Mouse (Mus musculus) stomach, embryonic 15.5 days (tissue): ENCODE measurements at regions not wholly inside any gene's neighbourhood (a gene's known extent, or its start where the extent isn't known, plus 50 kb on each side); places are given as distances from the start of the nearest gene placed in this dataset.

Source experiments
- ATAC-seq: fragments of 200-750 bp; cut with Nextera tagmentation; 2 replicates; pipeline ENCODE4 v1.8.0; 2017; ENCODE audit warnings: low read depth, moderate number of reproducible peaks, moderate TSS enrichment; ENCODE audit not compliant: insufficient read depth, low FRiP score
- H3K27ac ChIP-seq: fragments of 300-500 bp; sonication (generic); 2 replicates; pipeline ENCODE4 v1.5.1; 2015; ENCODE audit warnings: mild to moderate bottlenecking, inconsistent platforms
- H3K27me3 ChIP-seq: fragments of 300-500 bp; sonication (generic); replicated peaks from 2 replicates; pipeline ENCODE4 v1.6.1; 2015; ENCODE audit warnings: inconsistent platforms
- H3K36me3 ChIP-seq: fragments of 300-500 bp; sonication (generic); 2 replicates; pipeline ENCODE4 v1.6.1; 2015; ENCODE audit warnings: inconsistent platforms
- H3K4me1 ChIP-seq: fragments of 300-500 bp; sonication (generic); 2 replicates; pipeline ENCODE4 v1.6.1; 2015; ENCODE audit warnings: inconsistent platforms
- H3K4me2 ChIP-seq: fragments of 300-500 bp; sonication (generic); 2 replicates; pipeline ENCODE4 v1.6.1; 2015; ENCODE audit warnings: mild to moderate bottlenecking, inconsistent platforms
- H3K4me3 ChIP-seq: fragments of 300-500 bp; sonication (generic); replicated peaks from 2 replicates; pipeline ENCODE4 v1.5.1; 2015; ENCODE audit warnings: inconsistent platforms
- H3K9ac ChIP-seq: fragments of 300-500 bp; sonication (generic); 2 replicates; pipeline ENCODE4 v1.6.1; 2015; ENCODE audit warnings: inconsistent platforms
- H3K9me3 ChIP-seq: fragments of 300-500 bp; sonication (generic); 2 replicates; pipeline ENCODE4 v1.6.1; 2016; ENCODE audit warnings: inconsistent platforms
- WGBS: fragments of 180-500 bp; shearing (Covaris S2); methylation state at CpG from one replicate; pipeline ENCODE4 v1.1.7; 2015; 5-methylcytosine and 5-hydroxymethylcytosine counted together

- WGBS, result 82% methylated on average over 12 of the region's 12 CpGs
- H3K4me3 ChIP-seq, result no peak overlapping the region
- no peaks in the 10 kb centered on the region for H3K27me3 ChIP-seq
- H3K4me1 ChIP-seq, result no peaks in the 10 kb centered on the region
- ATAC-seq, result no peak
- no peaks in the 10 kb centered on the region for H3K9me3 ChIP-seq
- no peak overlapping the region for H3K9ac ChIP-seq
- no peaks in the 10 kb centered on the region for H3K36me3 ChIP-seq
- no peak overlapping the region for H3K4me2 ChIP-seq
- no peak overlapping the region for H3K27ac ChIP-seq
These were observed 560.0 kb upstream of the Pdzrn3 start for GRCm38 (mm10) chr6:101937467-101938392.

- Histone ChIP-seq H3K27me3 (no peaks in the 10 kb centered on the region), H3K27ac (no peak overlapping the region), H3K4me2 (no peak overlapping the region), H3K4me3 (no peak overlapping the region), H3K9me3 (no peaks in the 10 kb centered on the region), H3K36me3 (no peaks in the 10 kb centered on the region), H3K4me1 (no peaks in the 10 kb centered on the region), H3K9ac (no peak overlapping the region)
- 90% methylated on average over 5 of the region's 5 CpGs for WGBS
- no peak for ATAC-seq
These were observed 554.1 kb upstream of the Pdzrn3 start for GRCm38 (mm10) chr6:101931768-101932167.

- no peaks in the 10 kb centered on the region for H3K9me3 ChIP-seq
- H3K36me3 ChIP-seq, result no peaks in the 10 kb centered on the region
- no peak overlapping the region for H3K4me2 ChIP-seq
- no peaks in the 10 kb centered on the region for H3K4me1 ChIP-seq
- WGBS, result 74% methylated on average over 4 of the region's 4 CpGs
- H3K27me3 ChIP-seq, result no peaks in the 10 kb centered on the region
- no peak for ATAC-seq
- H3K9ac ChIP-seq, result no peak overlapping the region
- no peak overlapping the region for H3K27ac ChIP-seq
- no peak overlapping the region for H3K4me3 ChIP-seq
These were observed 544.0 kb upstream of the Pdzrn3 start for GRCm38 (mm10) chr6:101921686-101922085.

GRCm38 (mm10) chr6:101921186-101921585 is 543.5 kb upstream of the Pdzrn3 start:
- no peaks in the 10 kb centered on the region for H3K36me3 ChIP-seq
- no peak for ATAC-seq
- H3K4me2 ChIP-seq, result no peak overlapping the region
- H3K27me3 ChIP-seq, result no peaks in the 10 kb centered on the region
- H3K4me3 ChIP-seq, result no peak overlapping the region
- H3K9ac ChIP-seq, result no peak overlapping the region
- no peaks in the 10 kb centered on the region for H3K4me1 ChIP-seq
- no peaks in the 10 kb centered on the region for H3K9me3 ChIP-seq
- H3K27ac ChIP-seq, result no peak overlapping the region

- no peaks in the 10 kb centered on the region for H3K27me3 ChIP-seq
- H3K27ac ChIP-seq, result no peak overlapping the region
- no peak for ATAC-seq
- H3K36me3 ChIP-seq, result no peaks in the 10 kb centered on the region
- no peak overlapping the region for H3K9ac ChIP-seq
- H3K4me2 ChIP-seq, result no peak overlapping the region
- H3K4me1 ChIP-seq, result no peaks in the 10 kb centered on the region
- no peak overlapping the region for H3K4me3 ChIP-seq
- no peaks in the 10 kb centered on the region for H3K9me3 ChIP-seq
These were observed 541.2 kb upstream of the Pdzrn3 start for GRCm38 (mm10) chr6:101918914-101919313.

- H3K4me3 ChIP-seq, result no peak overlapping the region
- 83% methylated on average over 2 of the region's 2 CpGs for WGBS
- H3K4me1 ChIP-seq, result no peaks in the 10 kb centered on the region
- H3K36me3 ChIP-seq, result no peaks in the 10 kb centered on the region
- H3K27ac ChIP-seq, result no peak overlapping the region
- no peak overlapping the region for H3K4me2 ChIP-seq
- no peaks in the 10 kb centered on the region for H3K27me3 ChIP-seq
- ATAC-seq, result no peak
- no peaks in the 10 kb centered on the region for H3K9me3 ChIP-seq
- no peak overlapping the region for H3K9ac ChIP-seq
These were observed 527.3 kb upstream of the Pdzrn3 start for GRCm38 (mm10) chr6:101905029-101905342.

GRCm38 (mm10) chr6:101904234-101905028 is 526.7 kb upstream of the Pdzrn3 start:
- Histone ChIP-seq H3K27me3 (no peaks in the 10 kb centered on the region), H3K9me3 (no peaks in the 10 kb centered on the region), H3K4me2 (no peak overlapping the region), H3K36me3 (no peaks in the 10 kb centered on the region), H3K4me1 (no peaks in the 10 kb centered on the region), H3K4me3 (no peak overlapping the region), H3K27ac (no peak overlapping the region), H3K9ac (no peak overlapping the region)
- WGBS, result 27% methylated on average over 2 of the region's 2 CpGs
- ATAC-seq, result peak; percentile 65; the same call in 1 of the 2 replicates

GRCm38 (mm10) chr6:101902276-101902675 is 524.6 kb upstream of the Pdzrn3 start:
- Histone ChIP-seq H3K27ac (no peak overlapping the region), H3K4me2 (no peak overlapping the region), H3K9ac (no peak overlapping the region), H3K9me3 (no peaks in the 10 kb centered on the region), H3K4me1 (no peaks in the 10 kb centered on the region), H3K36me3 (no peaks in the 10 kb centered on the region), H3K27me3 (no peaks in the 10 kb centered on the region), H3K4me3 (no peak overlapping the region)
- 70% methylated on average over 2 of the region's 2 CpGs for WGBS
- ATAC-seq, result no peak

GRCm38 (mm10) chr6:101898544-101898943 is 520.8 kb upstream of the Pdzrn3 start:
- Histone ChIP-seq H3K4me2 (no peak overlapping the region), H3K4me3 (no peak overlapping the region), H3K36me3 (no peaks in the 10 kb centered on the region), H3K27me3 (no peaks in the 10 kb centered on the region), H3K4me1 (no peaks in the 10 kb centered on the region), H3K9ac (no peak overlapping the region), H3K27ac (no peak overlapping the region), H3K9me3 (no peaks in the 10 kb centered on the region)
- WGBS, result 81% methylated on average over 4 of the region's 4 CpGs
- no peak for ATAC-seq

GRCm38 (mm10) chr6:101890655-101891054 is 513.0 kb upstream of the Pdzrn3 start:
- H3K4me1 ChIP-seq, result no peaks in the 10 kb centered on the region
- no peaks in the 10 kb centered on the region for H3K36me3 ChIP-seq
- no peaks in the 10 kb centered on the region for H3K9me3 ChIP-seq
- H3K4me3 ChIP-seq, result no peak overlapping the region
- no peak overlapping the region for H3K27ac ChIP-seq
- H3K4me2 ChIP-seq, result no peak overlapping the region
- no peak overlapping the region for H3K9ac ChIP-seq
- ATAC-seq, result no peak
- H3K27me3 ChIP-seq, result no peaks in the 10 kb centered on the region

GRCm38 (mm10) chr6:101882938-101883337 is 505.2 kb upstream of the Pdzrn3 start:
- Histone ChIP-seq H3K4me3 (no peak overlapping the region), H3K9me3 (no peaks in the 10 kb centered on the region), H3K4me1 (no peaks in the 10 kb centered on the region), H3K27ac (no peak overlapping the region), H3K9ac (no peak overlapping the region), H3K27me3 (no peaks in the 10 kb centered on the region), H3K4me2 (no peak overlapping the region), H3K36me3 (no peaks in the 10 kb centered on the region)
- ATAC-seq, result no peak
- WGBS, result 40% methylated on average over 4 of the region's 4 CpGs

GRCm38 (mm10) chr6:101874894-101875293 is 497.2 kb upstream of the Pdzrn3 start:
- Histone ChIP-seq H3K4me3 (no peak overlapping the region), H3K4me1 (no peaks in the 10 kb centered on the region), H3K27ac (no peak overlapping the region), H3K27me3 (no peaks in the 10 kb centered on the region), H3K9ac (no peak overlapping the region), H3K9me3 (no peaks in the 10 kb centered on the region), H3K36me3 (no peaks in the 10 kb centered on the region), H3K4me2 (no peak overlapping the region)
- WGBS, result 47% methylated on average over 1 of the region's 1 CpGs
- ATAC-seq, result peak; percentile 66; the same call in 1 of the 2 replicates
